Mouse (Mus musculus): Measurements from ENCODE around the gene Angptl3.

The Angptl3 gene

GRCm38 (mm10) chr4:99030686-99031085 lies at the start of gene Angptl3:
Gene Angptl3 (plus strand): TSS chr4:99030954.
- no peak for DNase-seq (ENCODE audit: low read depth, low spot score)

- DNase-seq (ENCODE audit: low read depth, low spot score) = no peak
Measured at GRCm38 (mm10) chr4:98984701-98985100, 46.1 kb upstream of the Angptl3 start.

DNA sequence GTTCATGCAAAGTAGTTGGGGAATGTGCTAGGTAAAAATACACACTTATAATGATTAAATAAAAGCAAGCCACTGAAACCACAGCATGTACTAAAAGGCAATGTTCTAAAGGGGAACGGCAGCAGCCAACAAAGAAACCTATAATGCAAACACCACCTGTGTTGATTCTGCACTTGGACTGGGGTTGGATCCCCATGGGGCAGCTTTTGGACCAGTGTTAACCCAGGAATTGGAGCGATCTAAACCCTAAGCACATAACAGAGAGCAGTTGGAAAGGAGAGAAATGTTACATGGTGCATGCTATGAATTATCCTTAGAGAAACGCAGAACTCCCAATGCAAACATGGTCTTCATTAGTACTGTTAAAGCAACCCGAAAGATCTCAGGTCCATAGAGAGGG lies 37.3 kb upstream of the Angptl3 start:
- DNase-seq (ENCODE audit: low read depth, low spot score) = no peak

DNA sequence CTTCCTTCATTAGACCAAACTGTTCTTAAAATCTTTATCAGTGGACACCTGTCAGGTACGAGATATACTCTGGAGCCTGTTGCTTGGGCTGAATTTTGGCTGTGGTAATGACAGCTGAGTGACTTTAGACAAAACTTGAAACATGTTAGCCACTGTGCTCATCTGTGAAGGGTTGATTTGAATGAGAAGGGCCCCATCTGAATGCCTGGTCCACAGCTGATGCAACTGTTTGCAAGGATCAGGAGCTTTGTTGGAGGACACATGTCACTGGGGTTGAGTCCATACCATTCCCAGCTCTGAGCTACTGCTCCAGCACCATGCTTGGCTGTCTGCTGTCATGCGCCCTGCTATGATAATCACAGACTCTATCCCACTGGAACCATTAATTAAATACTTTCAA lies 25.2 kb upstream of the Angptl3 start:
- no peak for DNase-seq (ENCODE audit: low read depth, low spot score)

- no peak for DNase-seq (ENCODE audit: low read depth, low spot score)
Measured at GRCm38 (mm10) chr4:99006319-99006718, 24.4 kb upstream of the Angptl3 start.

GRCm38 (mm10) chr4:99011039-99011438 lies 19.7 kb upstream of the Angptl3 start:
- DNase-seq (ENCODE audit: low read depth, low spot score) = no peak

GRCm38 (mm10) chr4:99022221-99022620 lies 8.5 kb upstream of the Angptl3 start:
- no peak for DNase-seq (ENCODE audit: low read depth, low spot score)

- no peak for DNase-seq (ENCODE audit: low read depth, low spot score)
Measured at GRCm38 (mm10) chr4:99028377-99028776, 2.4 kb upstream of the Angptl3 start.

DNA sequence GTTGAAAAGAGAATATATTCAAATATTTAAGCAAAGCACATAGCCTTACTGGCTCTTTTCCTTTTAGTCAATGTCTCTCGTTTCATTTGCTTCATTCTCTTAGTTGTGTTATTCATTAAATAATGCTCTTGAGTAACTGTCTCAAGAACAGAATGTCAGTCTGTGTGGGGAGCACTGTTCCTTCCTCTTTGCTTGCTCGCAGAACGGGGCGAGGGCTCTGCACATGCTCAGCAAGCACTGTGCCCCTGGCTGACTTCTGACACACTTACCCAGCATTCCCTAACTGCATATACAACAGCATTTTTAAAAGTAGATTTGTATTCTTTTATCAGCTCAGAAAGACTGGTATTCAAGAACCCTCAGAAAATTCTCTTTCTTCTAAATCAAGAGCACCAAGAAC lies 2.2 kb downstream of the Angptl3 start:
- no peak for DNase-seq (ENCODE audit: low read depth, low spot score)

DNA sequence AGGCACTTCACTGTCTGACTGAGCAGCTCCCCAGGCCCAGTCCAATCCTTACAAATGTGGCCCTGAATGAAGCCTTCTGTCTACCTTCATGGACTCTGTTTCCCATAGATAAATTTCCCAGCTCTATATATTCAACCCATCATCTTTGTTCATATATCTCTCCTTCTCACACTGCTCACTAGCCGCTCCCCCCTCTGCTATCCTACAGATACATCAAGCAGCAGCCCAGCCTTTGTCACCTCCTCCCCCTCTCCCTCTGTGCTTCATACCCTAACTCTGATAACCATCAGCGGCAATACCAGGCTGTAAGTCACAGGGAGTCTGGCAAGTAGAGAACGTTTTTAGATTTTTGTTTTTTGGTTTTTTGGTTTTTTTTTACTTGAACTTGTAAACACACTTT lies 14.1 kb downstream of the Angptl3 start:
- DNase-seq (ENCODE audit: low read depth, low spot score) = no peak

- DNase-seq (ENCODE audit: low read depth, low spot score) = no peak
Measured at GRCm38 (mm10) chr4:99046471-99046870, 15.7 kb downstream of the Angptl3 start.

GRCm38 (mm10) chr4:99048581-99048980 lies 17.8 kb downstream of the Angptl3 start:
- no peak for DNase-seq (ENCODE audit: low read depth, low spot score)

- no peak for DNase-seq (ENCODE audit: low read depth, low spot score)
Measured at GRCm38 (mm10) chr4:99064524-99064923, 33.8 kb downstream of the Angptl3 start.

- DNase-seq (ENCODE audit: low read depth, low spot score) = peak; percentile 60
Measured at GRCm38 (mm10) chr4:99068806-99069205, 38.1 kb downstream of the Angptl3 start.

GRCm38 (mm10) chr4:99078005-99078404 lies 47.3 kb downstream of the Angptl3 start:
- DNase-seq (ENCODE audit: low read depth, low spot score) = no peak

GRCm38 (mm10) chr4:99081169-99081568 lies 50.4 kb downstream of the Angptl3 start:
- no peak for DNase-seq (ENCODE audit: low read depth, low spot score)

GRCm38 (mm10) chr4:99083862-99084261 lies 53.1 kb downstream of the Angptl3 start:
- DNase-seq (ENCODE audit: low read depth, low spot score) = no peak

GRCm38 (mm10) chr4:99087760-99088485 lies 57.2 kb downstream of the Angptl3 start:
- DNase-seq (ENCODE audit: low read depth, low spot score) = no peak

DNA sequence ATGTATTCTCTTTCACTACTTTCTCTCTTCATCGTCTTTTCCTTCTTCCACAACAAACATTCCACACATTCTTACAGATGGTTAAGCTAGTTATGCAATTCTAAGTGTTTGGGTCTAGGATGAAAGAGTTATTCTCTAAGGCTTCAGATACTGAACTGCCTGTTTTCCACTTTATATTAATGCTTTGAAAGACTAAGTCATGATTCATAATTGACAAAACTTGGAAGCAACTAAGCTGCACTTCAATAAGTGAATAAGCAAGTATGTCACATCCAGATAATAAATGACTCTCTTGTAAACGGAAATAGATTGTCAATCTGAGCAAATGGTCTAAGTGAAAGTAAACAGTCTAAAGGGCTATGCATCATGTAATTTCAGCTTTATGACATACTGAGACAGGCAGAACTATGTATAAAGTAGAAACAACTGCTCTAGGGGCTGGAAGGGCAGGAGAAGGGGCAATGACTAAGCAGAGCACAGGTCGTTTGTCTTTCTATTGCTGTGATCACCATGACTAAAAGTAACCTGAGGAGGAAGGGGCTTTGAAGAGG lies 60.5 kb downstream of the Angptl3 start:
- no peak for DNase-seq (ENCODE audit: low read depth, low spot score)

DNA sequence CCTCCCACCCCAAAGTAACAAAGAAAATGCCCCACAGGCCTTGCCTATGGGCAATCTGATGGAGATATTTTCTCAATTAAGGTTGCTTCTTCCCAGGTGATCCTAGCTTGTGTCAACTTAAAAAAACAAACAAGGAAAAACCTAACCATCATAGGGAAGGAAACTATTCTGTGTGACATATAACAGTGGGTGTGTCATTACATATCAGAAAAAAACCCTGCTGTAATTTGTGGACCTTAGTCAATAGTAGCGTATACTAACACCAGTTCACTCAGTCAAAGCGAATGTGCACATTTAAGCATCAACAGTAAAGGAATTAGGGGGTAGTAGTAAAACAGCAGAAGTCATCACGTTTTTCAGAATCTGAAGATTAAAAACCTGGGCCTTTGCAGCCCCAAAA lies 61.0 kb downstream of the Angptl3 start:
- DNase-seq (ENCODE audit: low read depth, low spot score) = no peak
